Mouse (Mus musculus) neutrophil, adult 5-6 weeks (primary cell): ENCODE results near the gene Scp2. TPM values are rescaled to one million over a fixed set of nuclear protein-coding genes. Genes with fewer than 3 reads are reported as not detected.
"Not testable (repeated sequence)": the region's sequence is repeated elsewhere in the genome, so short reads cannot be mapped to it uniquely, and the experiment has no call there.

Source experiments
- ATAC-seq: fragments of 151-379, 151-347 bp; 2 replicates; pipeline ENCODE4 v1.8.0; 2017; ENCODE audit warnings: mild to moderate bottlenecking, moderate TSS enrichment; ENCODE audit not compliant: insufficient number of reproducible peaks, poor library complexity, low FRiP score, severe bottlenecking; ENCODE audit errors: extremely low read depth
- total RNA-seq: library from RNA; stranded (forward); fragments of 200-1000 nt; gene quantifications from 2 replicates; pipeline ENCODE4 v1.2.3, GENCODE M21; 2017

Gene Scp2
- 133 and 172 TPM in 2 replicates for total RNA-seq

GRCm38 (mm10) chr4:108144880-108145279 is at the start of gene Scp2:
Gene Scp2 (minus strand): TSS chr4:108144998.
- no peak for ATAC-seq

DNA sequence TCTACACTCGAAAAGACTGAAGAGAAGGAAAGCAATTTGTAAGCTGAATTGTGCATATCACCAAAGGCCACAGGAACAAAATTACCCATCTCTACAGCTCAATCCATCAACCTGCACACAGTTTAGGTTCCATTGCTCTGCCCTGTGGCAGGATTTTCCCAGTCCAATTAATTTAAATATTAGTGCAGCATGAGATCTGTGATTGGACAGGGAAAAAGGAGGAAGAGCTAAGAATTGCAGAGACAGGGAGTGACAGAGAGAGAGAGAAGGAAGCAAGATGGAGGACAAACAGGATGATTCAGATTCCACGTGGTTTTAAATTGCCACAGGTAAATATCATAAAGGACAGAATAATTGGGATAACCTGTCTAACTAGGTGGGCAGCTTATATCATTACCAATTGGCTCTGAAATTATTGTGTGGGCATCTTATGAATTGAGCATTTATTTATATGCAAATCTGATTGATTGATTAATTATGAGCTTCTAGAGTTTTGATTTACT is 48.1 kb upstream of the Scp2 start:
- ATAC-seq = no peak

DNA sequence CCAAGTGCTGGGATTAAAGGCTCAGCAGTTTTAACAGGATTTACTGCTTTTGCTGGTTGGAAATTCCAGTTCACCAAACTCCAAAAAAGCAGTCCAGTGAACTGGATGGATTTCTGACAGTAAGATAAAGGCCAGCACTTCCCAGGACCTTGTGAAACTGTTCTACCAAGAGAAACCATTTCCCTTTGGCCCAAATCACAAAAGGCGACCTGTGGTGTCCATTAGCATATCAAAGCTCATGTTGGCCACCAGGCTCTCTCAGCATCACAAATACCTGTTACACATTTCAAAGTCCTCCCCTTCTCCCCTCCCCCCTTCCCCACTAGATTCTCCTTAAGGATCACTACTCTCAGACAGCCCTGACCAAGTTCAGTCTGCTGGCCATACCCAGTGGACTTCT is 37.5 kb upstream of the Scp2 start:
- ATAC-seq = no peak

GRCm38 (mm10) chr4:108168056-108168455 is 23.3 kb upstream of the Scp2 start:
- ATAC-seq = no peak

- no peak for ATAC-seq
Measured at GRCm38 (mm10) chr4:108166874-108167273, 22.1 kb upstream of the Scp2 start.

DNA sequence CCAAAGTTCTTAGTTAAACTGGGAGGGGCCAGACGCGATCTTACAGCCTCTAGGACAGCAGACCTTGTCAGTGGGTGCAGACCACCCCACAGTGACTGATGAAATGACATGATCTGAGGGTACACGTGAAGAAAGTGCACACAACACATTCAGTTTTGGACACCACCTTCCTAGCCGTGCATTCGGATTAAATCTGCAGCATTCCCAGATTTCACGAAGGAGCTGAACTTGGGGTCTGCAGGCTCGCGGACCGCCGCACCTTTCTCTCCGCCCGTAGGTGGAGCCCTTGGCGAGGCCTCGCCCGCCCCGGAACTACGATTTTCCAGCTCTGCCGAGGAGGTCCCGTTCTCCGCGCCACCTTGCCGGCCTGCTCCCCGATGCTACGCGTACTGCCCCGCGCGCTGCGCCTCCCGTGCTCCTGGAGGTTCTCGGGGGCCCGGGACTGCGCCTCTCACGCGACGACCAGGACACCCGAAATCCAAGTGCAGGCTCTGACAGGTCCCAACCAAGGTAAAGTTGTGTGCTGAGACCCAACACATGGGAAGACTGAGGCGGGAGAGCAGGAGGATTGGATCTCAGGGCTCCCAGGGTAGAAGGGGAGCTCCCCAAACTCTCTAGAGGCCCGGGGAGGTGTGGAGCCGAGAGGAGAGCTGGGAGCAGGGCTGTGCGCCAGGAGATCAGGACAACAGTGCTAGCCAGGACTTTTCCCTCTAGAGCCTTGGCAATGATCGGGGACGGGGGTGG is 20.5 kb upstream of the Scp2 start, which contains the start of gene Echdc2:
Gene Echdc2, plus strand, starts transcription at position 286 of the 744 bp plus-strand sequence.
- ATAC-seq = no peak

- ATAC-seq = no peak
Measured at GRCm38 (mm10) chr4:108163291-108163690, 18.5 kb upstream of the Scp2 start.

- no peak for ATAC-seq
Measured at GRCm38 (mm10) chr4:108161936-108162335, 17.1 kb upstream of the Scp2 start.

DNA sequence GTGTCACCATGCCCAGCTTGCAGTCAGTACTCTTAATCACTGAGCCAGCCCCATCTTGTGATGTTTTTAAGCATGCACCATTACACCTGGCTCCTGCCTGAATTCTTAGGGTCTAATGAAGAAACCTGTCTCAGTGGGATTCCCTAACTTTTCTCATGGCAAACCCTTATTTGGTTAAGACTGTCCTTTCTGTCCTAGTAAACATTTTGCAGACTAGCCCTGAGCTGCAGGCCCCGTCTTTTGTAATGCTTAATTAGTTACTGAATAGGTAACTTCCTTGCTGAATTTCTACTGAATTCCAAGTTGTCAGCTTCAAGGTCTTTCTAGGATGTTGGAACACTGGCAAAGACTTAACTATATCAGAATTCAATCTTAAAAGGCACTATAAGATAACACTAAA is 10.3 kb upstream of the Scp2 start:
- not testable (repeated sequence) for ATAC-seq

DNA sequence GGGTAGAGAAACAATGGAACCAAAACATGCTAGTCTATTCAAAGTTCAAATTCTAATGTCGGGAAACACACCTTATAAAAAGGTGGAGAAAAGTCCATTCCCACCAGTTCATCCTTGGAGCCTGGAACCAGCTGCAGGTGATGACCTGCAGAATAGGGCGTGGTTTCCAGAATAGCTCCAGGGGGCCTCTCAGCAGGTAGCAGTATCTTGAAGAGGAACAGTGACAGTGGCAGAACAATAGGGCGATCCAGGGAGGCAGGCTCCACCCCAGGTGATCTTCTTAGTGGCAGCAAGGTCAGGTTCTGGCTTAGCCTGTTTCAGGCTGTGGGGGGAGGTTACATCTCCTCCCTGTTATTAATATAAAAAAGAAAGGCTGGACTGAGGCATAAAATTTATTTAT is 756 bp upstream of the Scp2 start:
- ATAC-seq = not testable (repeated sequence)

DNA sequence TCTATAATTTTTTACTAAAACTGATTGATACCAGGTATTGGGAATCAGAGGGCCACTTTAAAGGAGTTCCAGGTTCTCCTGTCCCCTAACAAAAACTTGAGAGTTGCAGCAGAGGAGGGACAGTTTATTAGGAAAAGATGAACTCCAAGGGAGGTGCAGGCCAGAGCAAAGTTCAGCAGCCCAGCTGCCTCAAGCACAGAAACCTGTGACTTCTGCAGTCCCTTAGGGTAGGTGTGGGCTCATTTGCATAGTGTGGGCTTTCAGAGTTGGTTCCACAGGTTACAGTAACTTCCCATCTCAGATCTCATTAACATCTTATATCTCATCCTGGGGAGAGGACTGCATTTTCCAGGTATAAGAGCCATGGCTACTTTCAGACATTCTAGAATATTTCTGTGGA is 1.0 kb downstream of the Scp2 start:
- ATAC-seq = no peak

- not testable (repeated sequence) for ATAC-seq
Measured at GRCm38 (mm10) chr4:108143178-108143577, 1.6 kb downstream of the Scp2 start.

GRCm38 (mm10) chr4:108136938-108137337 is 7.9 kb downstream of the Scp2 start:
- no peak for ATAC-seq

DNA sequence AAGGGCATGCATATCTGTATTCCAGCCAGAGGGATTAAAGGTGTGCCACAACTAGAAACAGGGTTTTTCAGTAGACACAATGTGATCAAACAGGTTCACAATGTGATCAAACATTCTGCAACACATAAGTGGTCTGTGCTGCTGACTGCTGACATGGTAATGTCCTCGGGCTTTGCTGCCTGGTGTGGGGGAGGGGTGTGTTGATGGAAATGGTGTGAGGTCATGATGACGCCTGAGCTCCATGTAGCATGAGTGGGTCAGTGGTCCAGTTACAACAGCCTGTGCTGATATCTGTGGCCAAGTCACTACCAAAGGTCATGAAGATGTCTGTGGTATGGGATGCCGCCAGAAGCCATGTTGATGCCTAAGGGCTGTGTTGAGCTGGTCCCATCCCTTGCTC is 14.3 kb downstream of the Scp2 start:
- ATAC-seq = no peak

GRCm38 (mm10) chr4:108128339-108128738 is 16.5 kb downstream of the Scp2 start:
- ATAC-seq = no peak

- ATAC-seq = no peak
Measured at GRCm38 (mm10) chr4:108127516-108127915, 17.3 kb downstream of the Scp2 start.

DNA sequence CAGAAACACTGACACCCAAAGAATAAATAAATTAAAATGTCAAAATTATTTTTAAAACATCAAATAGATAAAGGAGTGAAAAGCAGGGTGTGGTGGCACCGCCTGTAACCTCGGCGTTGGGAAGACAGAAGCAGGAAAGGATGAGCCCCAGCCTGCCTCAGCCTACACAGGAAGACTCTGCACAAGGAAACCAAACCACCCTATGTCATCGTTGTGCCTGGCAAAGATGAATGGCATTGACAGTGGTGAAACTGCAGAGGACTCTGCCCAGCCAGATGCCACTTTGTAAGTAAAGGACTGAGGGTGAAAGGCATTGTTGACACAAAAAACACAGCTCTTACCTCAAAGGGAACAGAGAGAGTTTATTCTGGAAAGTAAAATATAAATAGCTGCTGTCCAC is 18.5 kb downstream of the Scp2 start:
- no peak for ATAC-seq

DNA sequence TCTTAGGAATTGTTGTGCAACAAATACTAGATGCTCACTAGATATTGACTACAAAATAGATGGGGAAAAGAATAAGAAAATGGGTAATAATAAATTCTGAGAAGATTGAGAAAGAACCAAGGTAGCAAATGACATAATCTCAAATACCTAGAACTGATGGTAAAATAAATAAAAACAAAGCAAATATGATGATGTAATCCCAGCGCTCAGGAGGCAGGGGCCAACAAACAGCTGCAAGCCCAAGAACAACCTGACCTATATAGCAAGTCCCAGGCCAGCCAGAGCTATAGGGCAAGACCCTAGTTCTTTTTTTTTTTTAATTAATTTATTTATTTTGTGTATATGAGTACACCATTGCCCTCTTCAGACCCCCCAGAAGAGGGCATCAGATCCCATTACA is 20.7 kb downstream of the Scp2 start:
- ATAC-seq = no peak

GRCm38 (mm10) chr4:108117924-108118876 is 26.6 kb downstream of the Scp2 start:
- ATAC-seq = peak; percentile 95

GRCm38 (mm10) chr4:108117488-108117887 is 27.3 kb downstream of the Scp2 start:
- ATAC-seq = no peak
